Mouse (Mus musculus) heart, postnatal 0 days (tissue): ENCODE results near the gene Lsm7. TPM values are rescaled to one million over a fixed set of nuclear protein-coding genes. Genes with fewer than 3 reads are reported as not detected.
A peak's percentile ranks its signal among the peaks of the same experiment; 100 is the strongest.

ENCODE experiments used
- ATAC-seq: fragments of 200-750 bp; cut with Nextera tagmentation; 2 replicates; pipeline ENCODE4 v1.8.0; 2017; ENCODE audit warnings: low read depth, moderate number of reproducible peaks, moderate library complexity; ENCODE audit not compliant: insufficient read depth
- DNase-seq: peaks from one replicate; pipeline ENCODE4 v3.0.0-alpha.2; 2016; ENCODE audit warnings: low spot score
- H3K27ac ChIP-seq: fragments of 300-500 bp; sonication (generic); 2 replicates; pipeline ENCODE4 v1.5.1; 2014; ENCODE audit warnings: low read depth, mild to moderate bottlenecking
- H3K27me3 ChIP-seq: fragments of 300-500 bp; sonication (generic); 2 replicates; pipeline ENCODE4 v1.6.1; 2014; ENCODE audit warnings: low read length, mixed read lengths; ENCODE audit not compliant: control insufficient read depth, insufficient read depth
- H3K36me3 ChIP-seq: fragments of 300-500 bp; sonication (generic); replicated peaks from 2 replicates; pipeline ENCODE4 v1.6.1; 2014; ENCODE audit warnings: low read length, mixed read lengths; ENCODE audit not compliant: control insufficient read depth, insufficient read depth
- H3K4me1 ChIP-seq: fragments of 300-500 bp; sonication (generic); 2 replicates; pipeline ENCODE4 v1.6.1; 2014; ENCODE audit warnings: antibody characterized with exemption; ENCODE audit not compliant: control insufficient read depth, insufficient read depth
- H3K4me2 ChIP-seq: fragments of 300-500 bp; sonication (generic); 2 replicates; pipeline ENCODE4 v1.6.1; 2014; ENCODE audit warnings: low read depth, mild to moderate bottlenecking, low read length, moderate library complexity
- H3K4me3 ChIP-seq: fragments of 300-500 bp; sonication (generic); 2 replicates; pipeline ENCODE4 v1.5.1; 2014; ENCODE audit warnings: low read depth, low read length
- H3K9ac ChIP-seq: fragments of 300-500 bp; sonication (generic); replicated peaks from 2 replicates; pipeline ENCODE4 v1.6.1; 2014; ENCODE audit warnings: low read depth, low read length, mixed read lengths
- H3K9me3 ChIP-seq: fragments of 300-500 bp; sonication (generic); replicated peaks from 2 replicates; pipeline ENCODE4 v1.6.1; 2016; ENCODE audit warnings: low read length; ENCODE audit not compliant: control insufficient read depth
- CTCF ChIP-seq: IDR thresholded peaks from 2 replicates; pipeline ENCODE4 v1.5.1; 2016; ENCODE audit warnings: antibody characterized with exemption, control low read depth, low read depth
- EP300 ChIP-seq: IDR thresholded peaks from 2 replicates; pipeline ENCODE4 v1.6.1; 2016; ENCODE audit warnings: antibody characterized with exemption, low read depth
- WGBS: fragments of 180-500 bp; shearing (Covaris S2); extraction: QIAGEN DNeasy Blood & Tissue Kit; methylation state at CpG from one replicate; pipeline ENCODE4 v1.1.7; 2014; 5-methylcytosine and 5-hydroxymethylcytosine counted together
- polyA plus RNA-seq: library from polyadenylated mRNA; unstranded; fragments of >200 nt; fragmentation: Nextera tagmentation; extraction: Ambion mirVana; gene quantifications from 2 replicates; pipeline ENCODE4 v1.2.1, GENCODE M21; 2015
- total RNA-seq: library from RNA; depleted of rRNA; stranded (reverse); fragments of >200 nt; gene quantifications from 2 replicates; pipeline ENCODE4 v1.2.3, GENCODE M21; 2014; ENCODE audit warnings: low replicate concordance

Gene Lsm7
- total and polyA plus RNA-seq, 2 experiments from 2014 or later: 118 to 162 TPM

GRCm38 (mm10) chr10:80901409-80902272, 46.6 kb upstream of the Lsm7 start:
- Histone ChIP-seq H3K9me3 (no peaks in the 10 kb centered on the region), H3K27ac (peak overlapping the region; percentile 50), H3K27me3 (no peaks in the 10 kb centered on the region), H3K36me3 (peaks cover 36% of the 10 kb centered on the region), H3K9ac (no peak overlapping the region), H3K4me1 (peaks cover 7% of the 10 kb centered on the region), H3K4me3 (no peak overlapping the region), H3K4me2 (peak overlapping the region; percentile 35; the same call in 1 of the 2 replicates)
- ATAC-seq (no peak), DNase-seq (no peak)
- WGBS: 90% methylated on average over 19 of the region's 19 CpGs
- TF ChIP-seq EP300: no peak
- no peak for TF ChIP-seq CTCF

- H3K9ac ChIP-seq: peak within 1 kb of the TSS; percentile 75
- H3K9me3 ChIP-seq: no peaks in the 10 kb centered on the region
- peaks cover 7% of the 10 kb centered on the region for H3K4me1 ChIP-seq
- peak within 1 kb of the TSS; percentile 90 for H3K4me3 ChIP-seq
- peaks cover 33% of the 10 kb centered on the region for H3K36me3 ChIP-seq
- peak within 1 kb of the TSS; percentile 66 for H3K4me2 ChIP-seq
- H3K27ac ChIP-seq: peak within 1 kb of the TSS; percentile 64
- TF ChIP-seq EP300: peak; percentile 93
- TF ChIP-seq CTCF: no peak
- under 1% methylated on average over 72 of the region's 72 CpGs for WGBS
- H3K27me3 ChIP-seq: no peaks in the 10 kb centered on the region
- DNase-seq: peak; percentile 100
- ATAC-seq: peak; percentile 97
These were observed 45.6 kb upstream of the Lsm7 start, which contains the start of gene Timm13 for GRCm38 (mm10) chr10:80900318-80901247. Gene Timm13, minus strand, starts transcription at chr10:80900969.

GRCm38 (mm10) chr10:80899591-80900317, 44.7 kb upstream of the Lsm7 start:
- H3K27me3 ChIP-seq: no peaks in the 10 kb centered on the region
- H3K4me1 ChIP-seq: peaks cover 7% of the 10 kb centered on the region
- peak overlapping the region; percentile 90 for H3K4me3 ChIP-seq
- peak overlapping the region; percentile 75 for H3K9ac ChIP-seq
- DNase-seq: no peak
- peak overlapping the region; percentile 66 for H3K4me2 ChIP-seq
- TF ChIP-seq CTCF: no peak
- 17% methylated on average over 25 of the region's 25 CpGs for WGBS
- peak overlapping the region; percentile 64; the same call in 1 of the 2 replicates for H3K27ac ChIP-seq
- no peaks in the 10 kb centered on the region for H3K9me3 ChIP-seq
- no peak for ATAC-seq
- H3K36me3 ChIP-seq: peaks cover 30% of the 10 kb centered on the region

DNA sequence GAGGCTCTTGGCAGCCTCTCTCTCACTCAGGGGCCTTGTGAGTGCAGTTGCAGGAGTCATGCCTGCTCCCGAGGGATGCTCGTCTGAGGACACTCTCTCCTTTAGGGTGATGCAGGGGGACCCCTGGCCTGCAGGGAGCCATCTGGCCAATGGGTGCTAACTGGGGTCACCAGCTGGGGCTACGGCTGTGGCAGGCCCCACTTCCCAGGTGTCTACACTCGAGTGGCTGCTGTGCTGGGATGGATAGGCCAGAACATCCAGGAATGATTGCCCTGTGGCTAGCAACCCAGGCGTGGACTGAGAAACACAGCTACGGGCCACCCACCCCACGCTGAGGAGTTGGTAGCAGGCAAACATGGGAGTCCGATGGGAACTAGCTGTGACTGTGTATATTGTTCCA, 44.1 kb upstream of the Lsm7 start:
- 89% methylated on average over 8 of the region's 8 CpGs for WGBS
- Histone ChIP-seq H3K9ac (no peak overlapping the region), H3K4me1 (peaks cover 7% of the 10 kb centered on the region), H3K27ac (no peak overlapping the region), H3K4me2 (no peak overlapping the region), H3K9me3 (no peaks in the 10 kb centered on the region), H3K36me3 (peaks cover 23% of the 10 kb centered on the region), H3K27me3 (no peaks in the 10 kb centered on the region), H3K4me3 (no peak overlapping the region)
- no peak for ATAC-seq
- no peak for DNase-seq
- no peak for TF ChIP-seq CTCF
- TF ChIP-seq EP300: no peak
